Mouse (Mus musculus) bone marrow macrophage, adult 2 months (primary cell): ENCODE data around the gene Grn. TPM values are rescaled to one million over a fixed set of nuclear protein-coding genes. Genes with fewer than 3 reads are reported as not detected.
A peak's percentile ranks its signal among the peaks of the same experiment; 100 is the strongest.

Experiments
- H3K27ac ChIP-seq: 2 replicates; pipeline ENCODE4 v1.5.1; 2012; ENCODE audit warnings: low read depth, low read length; ENCODE audit not compliant: insufficient read depth
- H3K4me1 ChIP-seq: 2 replicates; pipeline ENCODE4 v1.6.1; 2012; ENCODE audit warnings: low read length; ENCODE audit not compliant: control insufficient read depth, insufficient read depth
- H3K4me3 ChIP-seq: 2 replicates; pipeline ENCODE4 v1.5.1; 2012; ENCODE audit warnings: mild to moderate bottlenecking, low read length, moderate library complexity; ENCODE audit not compliant: insufficient read depth
- CTCF ChIP-seq: IDR thresholded peaks from 2 replicates; pipeline ENCODE4 v1.5.1; 2012; ENCODE audit warnings: low read depth, mild to moderate bottlenecking, low read length, moderate library complexity
- POLR2A ChIP-seq: IDR thresholded peaks from 2 replicates; pipeline ENCODE4 v1.6.1; 2012; ENCODE audit warnings: mild to moderate bottlenecking, low read depth, low read length, borderline replicate concordance
- polyA plus RNA-seq: library from polyadenylated mRNA; stranded (reverse); fragments of >200 nt; gene quantifications from 2 replicates; pipeline ENCODE4 v1.2.4, GENCODE M21; 2012; ENCODE audit not compliant: missing spikeins, insufficient read depth, insufficient read length

The Grn gene
- polyA plus RNA-seq, 1 experiment, result 2,101 TPM

- H3K4me3 ChIP-seq, result no peak overlapping the region
- peaks cover 12% of the 10 kb centered on the region for H3K4me1 ChIP-seq
- no peak overlapping the region for H3K27ac ChIP-seq
- TF ChIP-seq CTCF, result no peak
- no peak for TF ChIP-seq POLR2A
These were observed 11.3 kb downstream of the Grn start for GRCm38 (mm10) chr11:102441434-102441833.

GRCm38 (mm10) chr11:102442089-102442488, 12.0 kb downstream of the Grn start:
- Histone ChIP-seq H3K4me3 (no peak overlapping the region), H3K27ac (no peak overlapping the region), H3K4me1 (peaks cover 12% of the 10 kb centered on the region)
- TF ChIP-seq CTCF, result no peak
- TF ChIP-seq POLR2A, result no peak

- TF ChIP-seq CTCF (no peak), POLR2A (no peak)
- Histone ChIP-seq H3K4me1 (peaks cover 12% of the 10 kb centered on the region), H3K4me3 (no peak overlapping the region), H3K27ac (no peak overlapping the region)
These were observed 13.6 kb downstream of the Grn start for GRCm38 (mm10) chr11:102443740-102444139.

- Histone ChIP-seq H3K4me3 (no peak overlapping the region), H3K27ac (no peak overlapping the region), H3K4me1 (peaks cover 12% of the 10 kb centered on the region)
- TF ChIP-seq POLR2A (no peak), CTCF (no peak)
These were observed 14.2 kb downstream of the Grn start for GRCm38 (mm10) chr11:102444321-102444720.

GRCm38 (mm10) chr11:102444781-102445180, 14.7 kb downstream of the Grn start:
- Histone ChIP-seq H3K4me3 (no peak overlapping the region), H3K27ac (no peak overlapping the region), H3K4me1 (peaks cover 9% of the 10 kb centered on the region)
- TF ChIP-seq CTCF, result no peak

GRCm38 (mm10) chr11:102445264-102445890, 15.3 kb downstream of the Grn start:
- TF ChIP-seq CTCF (no peak), POLR2A (no peak)
- Histone ChIP-seq H3K4me3 (no peak overlapping the region), H3K27ac (no peak overlapping the region)

GRCm38 (mm10) chr11:102445891-102446361, 15.8 kb downstream of the Grn start:
- Histone ChIP-seq H3K27ac (no peak overlapping the region), H3K4me1 (peaks cover 5% of the 10 kb centered on the region), H3K4me3 (no peak overlapping the region)
- TF ChIP-seq POLR2A, result no peak
- TF ChIP-seq CTCF, result no peak

More at GRCm38 (mm10) chr11:102445264-102445890, 15.3 kb downstream of the Grn start:
- H3K4me1 ChIP-seq, result peaks cover 5% of the 10 kb centered on the region

GRCm38 (mm10) chr11:102446581-102447461, 16.7 kb downstream of the Grn start:
- Histone ChIP-seq H3K4me1 (peaks cover 5% of the 10 kb centered on the region), H3K27ac (no peak overlapping the region), H3K4me3 (peak overlapping the region; percentile 53)
- TF ChIP-seq POLR2A (no peak), CTCF (no peak)

GRCm38 (mm10) chr11:102447497-102447896, 17.4 kb downstream of the Grn start, which contains the start of gene Fam171a2:
Gene Fam171a2 (minus strand): TSS chr11:102447682.
- Histone ChIP-seq H3K4me3 (peak within 1 kb of the TSS; percentile 53), H3K27ac (no peak within 1 kb of the TSS), H3K4me1 (peaks cover 5% of the 10 kb centered on the region)
- TF ChIP-seq POLR2A, result no peak
- peak; percentile 65 for TF ChIP-seq CTCF

- Histone ChIP-seq H3K4me1 (peaks cover 6% of the 10 kb centered on the region), H3K27ac (no peak overlapping the region), H3K4me3 (no peak overlapping the region)
- TF ChIP-seq POLR2A, result no peak
- TF ChIP-seq CTCF, result no peak
These were observed 18.2 kb downstream of the Grn start for GRCm38 (mm10) chr11:102448327-102448726.
